Mouse (Mus musculus) olfactory bulb, adult 2 months (tissue): Measurements from ENCODE around the gene Rab6b.

Experiments
- CTCF ChIP-seq: fragments of 200-500 bp; IDR thresholded peaks from 2 replicates; pipeline ENCODE4 v1.5.1; 2012; ENCODE audit warnings: low read depth, mild to moderate bottlenecking, low read length, moderate library complexity; ENCODE audit not compliant: insufficient read depth
- POLR2A ChIP-seq: fragments of 200-500 bp; IDR thresholded peaks from 2 replicates; pipeline ENCODE4 v1.6.1; 2012; ENCODE audit warnings: mild to moderate bottlenecking, low read depth, low read length, moderate library complexity; ENCODE audit not compliant: insufficient read depth

GRCm38 (mm10) chr9:103114901-103115300, 3.3 kb downstream of the Rab6b start:
- TF ChIP-seq POLR2A (no peak), CTCF (no peak)
